Mouse (Mus musculus): ENCODE results near the gene Zfp385a. TPM values are rescaled to one million over a fixed set of nuclear protein-coding genes. Genes with fewer than 3 reads are reported as not detected.

Gene Zfp385a
- polyA plus RNA-seq, 1 experiment from 2014 or later: 27.4 TPM

DNA sequence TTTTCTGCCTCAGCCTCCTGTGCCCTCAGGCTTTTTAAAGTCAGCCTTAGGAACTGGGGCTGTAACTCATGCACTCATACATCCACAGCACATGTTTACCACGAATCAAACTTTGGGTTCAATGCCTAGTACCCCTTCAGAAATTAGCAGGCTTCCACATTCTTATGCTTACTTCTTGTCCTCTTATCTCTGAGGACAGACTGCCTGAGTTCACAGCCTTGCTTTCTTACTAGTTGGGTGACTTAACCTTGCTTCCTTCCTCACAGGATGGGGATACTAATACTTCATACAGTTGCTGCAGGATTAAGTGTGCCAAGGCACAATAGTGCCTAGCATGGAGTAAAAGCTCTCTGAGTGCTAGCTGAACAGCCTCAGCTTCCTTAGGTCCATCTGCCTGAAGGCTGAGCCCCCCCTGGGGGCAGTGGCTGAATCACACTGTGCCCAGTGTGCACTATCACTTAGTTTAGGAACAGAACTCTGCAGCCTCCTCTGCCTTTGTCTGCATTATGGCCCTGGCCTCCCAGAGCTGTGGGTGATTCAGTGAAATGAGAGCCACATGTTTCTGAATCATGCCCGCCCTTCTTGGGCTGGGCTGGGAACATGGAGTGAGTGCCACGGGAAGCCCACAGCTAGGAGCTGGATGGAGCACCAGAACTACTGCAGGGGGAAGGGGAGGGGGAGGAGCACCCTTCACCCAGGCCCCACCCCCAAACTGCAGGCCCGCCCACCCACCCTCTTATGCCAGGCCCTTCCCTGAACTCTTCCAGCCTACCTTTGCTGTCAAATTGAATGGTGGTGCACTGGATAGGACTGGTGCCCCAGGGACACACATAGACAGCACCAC, 18.6 kb upstream of the Zfp385a start:
- Histone ChIP-seq H3K4me1 (replicated peaks; ENCODE audit: control insufficient read depth, insufficient read depth, low read length) (no peaks in the 10 kb centered on the region), H3K4me2 (ENCODE audit: low read depth, low read length, severe bottlenecking) (no peak overlapping the region), H3K9ac (ENCODE audit: low read length) (no peak overlapping the region), H3K27ac (ENCODE audit: low read depth, low read length) (no peak overlapping the region), H3K27me3 (ENCODE audit: control insufficient read depth, insufficient read depth, low read length) (no peaks in the 10 kb centered on the region), H3K4me3 (ENCODE audit: low read depth, low read length) (no peak overlapping the region), H3K9me3 (ENCODE audit: control insufficient read depth, low read length) (no peaks in the 10 kb centered on the region), H3K36me3 (ENCODE audit: control insufficient read depth, insufficient read depth, low read length) (peaks cover 5% of the 10 kb centered on the region; the same call in 1 of the 2 replicates)
- WGBS: 35% methylated on average over 4 of the region's 4 CpGs
- DNase-seq (ENCODE audit: low spot score): no peak
- peak; percentile 58; the same call in 1 of the 2 replicates for ATAC-seq (replicated peaks; ENCODE audit: low FRiP score)

DNA sequence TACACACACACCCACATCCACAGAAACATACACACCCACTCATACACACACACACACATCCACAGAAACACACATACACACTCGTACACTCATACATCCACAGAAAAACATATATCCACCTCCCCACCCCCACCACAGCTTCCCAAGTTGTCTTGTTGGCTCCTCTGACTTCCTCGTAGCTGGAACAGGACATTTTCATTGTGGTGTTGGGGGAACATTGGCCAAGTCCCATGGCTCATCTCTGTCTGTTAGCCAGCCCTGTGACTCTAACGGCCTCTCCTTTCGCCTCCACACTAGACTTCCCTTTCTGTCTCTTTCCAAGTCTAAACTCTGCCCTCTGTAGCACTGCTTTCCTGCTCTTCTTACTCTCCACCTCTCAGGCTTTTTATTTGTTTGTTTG, 17.9 kb upstream of the Zfp385a start:
- H3K36me3 ChIP-seq (ENCODE audit: control insufficient read depth, insufficient read depth, low read length): peaks cover 5% of the 10 kb centered on the region; the same call in 1 of the 2 replicates
- no peak overlapping the region for H3K9ac ChIP-seq (ENCODE audit: low read length)
- ATAC-seq (replicated peaks; ENCODE audit: low FRiP score) (no peak), DNase-seq (ENCODE audit: low spot score) (no peak)
- H3K4me2 ChIP-seq (ENCODE audit: low read depth, low read length, severe bottlenecking): no peak overlapping the region
- no peak overlapping the region for H3K4me3 ChIP-seq (ENCODE audit: low read depth, low read length)
- 85% methylated on average over 4 of the region's 4 CpGs for WGBS
- H3K4me1 ChIP-seq (replicated peaks; ENCODE audit: control insufficient read depth, insufficient read depth, low read length): no peaks in the 10 kb centered on the region
- no peaks in the 10 kb centered on the region for H3K9me3 ChIP-seq (ENCODE audit: control insufficient read depth, low read length)
- no peak overlapping the region for H3K27ac ChIP-seq (ENCODE audit: low read depth, low read length)
- no peaks in the 10 kb centered on the region for H3K27me3 ChIP-seq (ENCODE audit: control insufficient read depth, insufficient read depth, low read length)

DNA sequence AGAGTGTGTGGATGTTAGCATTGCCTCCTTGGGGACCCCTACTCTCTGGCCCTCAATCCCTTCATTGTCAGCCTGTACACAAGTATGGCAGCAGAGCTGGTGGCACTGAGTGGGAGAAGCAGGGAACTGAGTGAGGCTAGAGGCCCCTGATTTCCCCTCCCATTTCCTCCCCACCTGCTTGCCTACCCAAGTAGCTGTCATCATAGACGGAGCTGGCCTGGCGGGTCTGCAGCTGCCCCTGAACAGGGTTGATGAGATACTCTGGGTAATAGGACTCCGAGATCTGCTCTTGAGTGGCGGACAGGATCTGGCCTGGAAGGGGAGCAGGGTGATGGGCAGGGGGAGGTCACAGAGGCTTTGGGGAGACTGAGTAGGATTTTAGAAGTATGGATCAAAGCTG, 16.2 kb upstream of the Zfp385a start:
- WGBS: 85% methylated on average over 4 of the region's 4 CpGs
- DNase-seq (ENCODE audit: low spot score) (no peak), ATAC-seq (replicated peaks; ENCODE audit: low FRiP score) (no peak)
- H3K4me3 ChIP-seq (ENCODE audit: low read depth, low read length): no peak overlapping the region
- H3K27ac ChIP-seq (ENCODE audit: low read depth, low read length): no peak overlapping the region
- H3K4me1 ChIP-seq (replicated peaks; ENCODE audit: control insufficient read depth, insufficient read depth, low read length): no peaks in the 10 kb centered on the region
- H3K4me2 ChIP-seq (ENCODE audit: low read depth, low read length, severe bottlenecking): no peak overlapping the region
- H3K9me3 ChIP-seq (ENCODE audit: control insufficient read depth, low read length): no peaks in the 10 kb centered on the region
- H3K36me3 ChIP-seq (ENCODE audit: control insufficient read depth, insufficient read depth, low read length): peaks cover 5% of the 10 kb centered on the region; the same call in 1 of the 2 replicates
- no peaks in the 10 kb centered on the region for H3K27me3 ChIP-seq (ENCODE audit: control insufficient read depth, insufficient read depth, low read length)
- no peak overlapping the region for H3K9ac ChIP-seq (ENCODE audit: low read length)

DNA sequence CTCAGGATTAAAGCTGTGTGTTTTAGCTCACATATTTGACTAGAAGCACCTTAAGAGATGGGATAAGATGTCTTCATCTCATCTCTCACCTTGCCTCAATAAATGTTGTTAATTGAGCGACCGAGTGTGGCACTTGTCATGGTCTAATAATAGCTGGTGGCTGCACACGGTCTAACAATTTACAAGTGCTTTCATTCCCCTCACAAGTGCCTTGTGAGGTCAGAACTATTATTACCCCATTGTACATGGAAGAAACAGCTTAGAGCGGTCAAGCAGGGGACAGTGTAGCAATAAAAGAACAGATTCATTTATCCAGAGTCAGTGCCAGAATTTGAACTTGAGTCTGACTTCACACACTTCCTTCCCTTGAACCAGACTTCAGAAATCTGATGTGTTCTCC, 15.5 kb upstream of the Zfp385a start:
- no peak overlapping the region for H3K4me3 ChIP-seq (ENCODE audit: low read depth, low read length)
- H3K4me2 ChIP-seq (ENCODE audit: low read depth, low read length, severe bottlenecking): no peak overlapping the region
- H3K27ac ChIP-seq (ENCODE audit: low read depth, low read length): no peak overlapping the region
- DNase-seq (ENCODE audit: low spot score) (no peak), ATAC-seq (replicated peaks; ENCODE audit: low FRiP score) (no peak)
- H3K27me3 ChIP-seq (ENCODE audit: control insufficient read depth, insufficient read depth, low read length): no peaks in the 10 kb centered on the region
- H3K36me3 ChIP-seq (ENCODE audit: control insufficient read depth, insufficient read depth, low read length): peaks cover 5% of the 10 kb centered on the region; the same call in 1 of the 2 replicates
- no peaks in the 10 kb centered on the region for H3K4me1 ChIP-seq (replicated peaks; ENCODE audit: control insufficient read depth, insufficient read depth, low read length)
- WGBS: 89% methylated on average over 4 of the region's 4 CpGs
- no peaks in the 10 kb centered on the region for H3K9me3 ChIP-seq (ENCODE audit: control insufficient read depth, low read length)
- no peak overlapping the region for H3K9ac ChIP-seq (ENCODE audit: low read length)

DNA sequence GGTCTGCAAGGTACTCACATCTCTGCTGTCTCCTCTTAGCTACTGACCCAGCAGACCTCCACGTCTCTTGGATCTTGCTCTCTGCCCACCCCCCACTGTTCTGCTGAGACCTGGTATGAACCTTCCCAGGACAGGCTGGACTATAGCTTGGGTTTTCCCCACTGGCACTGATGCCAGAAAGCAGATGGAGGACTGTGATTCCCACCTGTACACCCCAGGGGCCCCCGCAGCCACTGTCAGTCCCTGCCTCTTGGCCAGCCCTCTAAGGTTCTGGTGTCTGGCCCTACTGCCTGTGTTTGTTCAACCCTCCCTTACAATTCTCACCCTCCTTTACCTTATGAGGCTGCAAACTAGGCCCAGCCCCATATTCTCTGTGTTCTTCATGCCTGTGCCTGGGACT, 14.8 kb upstream of the Zfp385a start:
- H3K27ac ChIP-seq (ENCODE audit: low read depth, low read length): no peak overlapping the region
- H3K9me3 ChIP-seq (ENCODE audit: control insufficient read depth, low read length): no peaks in the 10 kb centered on the region
- H3K9ac ChIP-seq (ENCODE audit: low read length): no peak overlapping the region
- peaks cover 5% of the 10 kb centered on the region; the same call in 1 of the 2 replicates for H3K36me3 ChIP-seq (ENCODE audit: control insufficient read depth, insufficient read depth, low read length)
- no peak for ATAC-seq (replicated peaks; ENCODE audit: low FRiP score)
- DNase-seq (ENCODE audit: low spot score): no peak
- H3K4me2 ChIP-seq (ENCODE audit: low read depth, low read length, severe bottlenecking): no peak overlapping the region
- 86% methylated on average over 2 of the region's 2 CpGs for WGBS
- H3K4me3 ChIP-seq (ENCODE audit: low read depth, low read length): no peak overlapping the region
- H3K27me3 ChIP-seq (ENCODE audit: control insufficient read depth, insufficient read depth, low read length): no peaks in the 10 kb centered on the region
- H3K4me1 ChIP-seq (replicated peaks; ENCODE audit: control insufficient read depth, insufficient read depth, low read length): no peaks in the 10 kb centered on the region

DNA sequence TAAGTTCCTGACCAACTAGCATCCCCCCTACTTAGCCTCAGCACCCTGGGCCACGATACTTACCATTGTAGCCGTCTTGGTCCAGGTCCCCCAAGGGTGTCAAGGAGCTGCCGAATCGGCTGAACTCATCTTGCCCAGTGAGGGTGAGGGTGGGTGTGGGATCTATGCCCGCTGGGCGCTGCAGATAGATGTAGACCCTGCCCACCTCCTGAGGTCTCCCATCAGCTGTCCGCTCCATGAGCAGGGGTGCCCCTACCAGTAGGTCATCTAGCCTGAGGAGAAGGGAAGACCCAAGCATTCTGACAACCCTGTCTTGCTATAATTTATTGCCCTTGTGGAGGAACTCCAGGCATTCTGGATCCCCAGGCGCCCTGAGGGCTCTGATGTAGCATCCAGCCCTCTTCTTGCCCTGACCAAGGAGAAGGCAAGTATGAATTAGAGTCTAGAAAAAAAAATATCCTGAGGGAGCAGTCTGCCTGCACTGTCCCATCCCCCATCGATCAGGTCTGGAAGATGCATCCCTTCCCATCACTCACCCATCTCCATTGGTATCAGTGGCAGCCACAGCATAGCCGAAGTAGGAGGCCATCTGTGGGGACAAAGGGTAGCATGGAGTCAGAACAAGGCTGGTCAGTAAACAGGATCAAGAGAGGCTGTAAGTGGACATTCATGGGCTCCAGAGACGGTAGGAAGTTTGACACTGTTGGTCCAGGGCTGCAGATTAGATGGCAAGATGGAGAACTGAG, 13.8 kb upstream of the Zfp385a start:
- ATAC-seq (replicated peaks; ENCODE audit: low FRiP score): 0 out of 2 replicates have a peak, but pooled peaks have one; percentile 49
- WGBS: 92% methylated on average over 11 of the region's 11 CpGs
- no peak overlapping the region for H3K9ac ChIP-seq (ENCODE audit: low read length)
- H3K27me3 ChIP-seq (ENCODE audit: control insufficient read depth, insufficient read depth, low read length): no peaks in the 10 kb centered on the region
- H3K4me3 ChIP-seq (ENCODE audit: low read depth, low read length): no peak overlapping the region
- no peak overlapping the region for H3K4me2 ChIP-seq (ENCODE audit: low read depth, low read length, severe bottlenecking)
- no peaks in the 10 kb centered on the region for H3K4me1 ChIP-seq (replicated peaks; ENCODE audit: control insufficient read depth, insufficient read depth, low read length)
- H3K36me3 ChIP-seq (ENCODE audit: control insufficient read depth, insufficient read depth, low read length): peaks cover 5% of the 10 kb centered on the region; the same call in 1 of the 2 replicates
- H3K27ac ChIP-seq (ENCODE audit: low read depth, low read length): no peak overlapping the region
- no peak for DNase-seq (ENCODE audit: low spot score)
- no peaks in the 10 kb centered on the region for H3K9me3 ChIP-seq (ENCODE audit: control insufficient read depth, low read length)

DNA sequence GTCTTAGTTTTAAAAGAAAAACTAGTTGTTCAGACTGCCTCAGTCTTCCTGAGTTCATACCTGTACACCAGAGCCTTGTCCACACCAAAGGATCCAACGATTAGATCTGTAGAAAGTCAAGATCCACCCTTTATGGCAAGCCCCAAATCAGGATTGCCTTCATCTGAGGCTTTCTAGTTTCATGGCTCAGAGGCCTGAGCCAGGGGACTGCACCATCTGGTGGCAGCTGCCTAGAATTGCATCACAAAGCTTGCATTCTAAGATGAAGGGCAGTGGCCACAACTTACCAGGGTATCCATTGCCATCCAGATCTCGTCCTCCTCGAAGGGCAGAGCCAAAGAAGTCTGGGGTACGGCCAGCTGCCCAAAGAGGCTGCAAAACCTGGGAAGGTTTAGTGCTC, 13.0 kb upstream of the Zfp385a start:
- H3K27me3 ChIP-seq (ENCODE audit: control insufficient read depth, insufficient read depth, low read length): no peaks in the 10 kb centered on the region
- H3K9me3 ChIP-seq (ENCODE audit: control insufficient read depth, low read length): no peaks in the 10 kb centered on the region
- H3K27ac ChIP-seq (ENCODE audit: low read depth, low read length): no peak overlapping the region
- H3K4me2 ChIP-seq (ENCODE audit: low read depth, low read length, severe bottlenecking): no peak overlapping the region
- H3K4me3 ChIP-seq (ENCODE audit: low read depth, low read length): no peak overlapping the region
- WGBS: 43% methylated on average over 4 of the region's 4 CpGs
- no peaks in the 10 kb centered on the region for H3K4me1 ChIP-seq (replicated peaks; ENCODE audit: control insufficient read depth, insufficient read depth, low read length)
- no peak overlapping the region for H3K9ac ChIP-seq (ENCODE audit: low read length)
- peaks cover 5% of the 10 kb centered on the region; the same call in 1 of the 2 replicates for H3K36me3 ChIP-seq (ENCODE audit: control insufficient read depth, insufficient read depth, low read length)
- ATAC-seq (replicated peaks; ENCODE audit: low FRiP score): peak; percentile 38; the same call in 1 of the 2 replicates
- peak; percentile 75 for DNase-seq (ENCODE audit: low spot score)

DNA sequence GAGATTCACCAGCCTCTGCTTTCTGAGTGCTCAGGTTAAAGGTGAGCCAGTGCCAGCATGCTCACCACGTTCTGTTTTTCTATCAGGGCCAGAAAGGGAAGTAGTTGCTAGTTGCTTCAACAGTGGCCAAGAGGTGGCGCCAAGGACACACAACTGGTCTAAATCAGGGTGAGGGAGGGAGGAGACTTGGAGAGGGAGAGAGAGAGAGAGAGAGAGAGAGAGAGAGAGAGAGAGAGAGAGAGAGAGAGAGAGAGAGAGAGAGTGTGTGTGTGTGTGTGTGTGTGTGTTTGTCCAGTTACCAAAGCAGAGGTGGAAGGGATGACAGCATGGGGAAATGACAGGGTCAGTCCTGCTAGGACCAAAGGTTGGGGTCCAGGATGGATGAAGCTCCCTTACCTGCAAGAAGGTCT, 7.4 kb upstream of the Zfp385a start:
- ATAC-seq (replicated peaks; ENCODE audit: low FRiP score): no peak
- Histone ChIP-seq H3K9ac (ENCODE audit: low read length) (no peak overlapping the region), H3K27ac (ENCODE audit: low read depth, low read length) (no peak overlapping the region), H3K4me1 (replicated peaks; ENCODE audit: control insufficient read depth, insufficient read depth, low read length) (no peaks in the 10 kb centered on the region), H3K36me3 (ENCODE audit: control insufficient read depth, insufficient read depth, low read length) (peaks cover 2% of the 10 kb centered on the region; the same call in 1 of the 2 replicates), H3K27me3 (ENCODE audit: control insufficient read depth, insufficient read depth, low read length) (no peaks in the 10 kb centered on the region), H3K4me2 (ENCODE audit: low read depth, low read length, severe bottlenecking) (no peak overlapping the region), H3K9me3 (ENCODE audit: control insufficient read depth, low read length) (no peaks in the 10 kb centered on the region), H3K4me3 (ENCODE audit: low read depth, low read length) (no peak overlapping the region)
- WGBS: 4% methylated on average over 2 of the region's 2 CpGs
- DNase-seq (ENCODE audit: low spot score): no peak

Data from forebrain, embryonic 11.5 days (tissue).